Mouse (Mus musculus) T-helper 17 cell (primary cell): Measurements from ENCODE around the gene Fuca1.

Source experiments
- in situ Hi-C, 2 experiments: fragments of 300-600 bp; cut with MboI, MseI; formaldehyde crosslinking; loops; 1 replicate in 1 of 2; 2 replicates in 1 of 2; pipeline ENCODE4 v1.15.1; 2025; ENCODE audit warnings: high pct_unique_total_duplicates in 2 of 2

The Fuca1 gene

GRCm38 (mm10) chr4:135920304-135921241 is at the start of gene Fuca1:
Gene Fuca1 (plus strand): TSS chr4:135920735.
- in situ Hi-C loops = loop anchor here in 1 of 2 experiments (5.0 kb wide), 1 partner anchor 33 kb away; no protein-coding TSS in a partner anchor

DNA sequence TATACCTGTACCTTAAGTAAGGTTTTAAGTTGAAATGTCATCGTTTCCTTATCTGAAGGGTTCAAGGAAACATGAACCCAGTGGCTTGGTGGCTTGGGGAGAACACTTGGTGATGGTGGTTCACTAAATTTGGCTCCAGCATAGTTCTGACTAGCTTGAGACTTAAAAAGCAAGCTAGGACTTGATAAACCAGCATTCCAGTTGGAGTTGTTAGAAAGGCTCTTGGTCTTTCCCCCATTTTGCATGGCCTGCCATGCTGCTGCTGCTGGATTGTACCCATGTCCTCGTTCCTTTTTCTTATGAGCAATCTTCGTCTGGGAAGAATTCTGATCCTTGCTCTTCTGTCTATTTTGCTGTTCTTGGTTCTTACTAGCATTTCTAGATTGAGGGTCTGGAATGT is 48.5 kb upstream of the Fuca1 start:
- in situ Hi-C loops = loop anchor here in 1 of 2 experiments (25.0 kb wide), 1 partner anchor 1490 kb away; the partner anchor contains the start of gene Cdc42

- in situ Hi-C loops = loop anchor here in 1 of 2 experiments (25.0 kb wide), 1 partner anchor 1490 kb away; the partner anchor contains the start of gene Cdc42
Observed at GRCm38 (mm10) chr4:135872589-135873391, 47.7 kb upstream of the Fuca1 start.

GRCm38 (mm10) chr4:135873526-135874202 is 46.9 kb upstream of the Fuca1 start, which contains the start of gene Pnrc2:
Gene Pnrc2 (minus strand): TSS chr4:135873850.
- in situ Hi-C loops = loop anchor here in 1 of 2 experiments (25.0 kb wide), 1 partner anchor 1489 kb away; the partner anchor contains the start of gene Cdc42

GRCm38 (mm10) chr4:135874564-135875535 is 45.7 kb upstream of the Fuca1 start:
- in situ Hi-C loops = loop anchor here in 1 of 2 experiments (25.0 kb wide), 1 partner anchor 1487 kb away; the partner anchor contains the start of gene Cdc42

- in situ Hi-C loops = no loop called here
Observed at GRCm38 (mm10) chr4:135875546-135875945, 45.0 kb upstream of the Fuca1 start.

DNA sequence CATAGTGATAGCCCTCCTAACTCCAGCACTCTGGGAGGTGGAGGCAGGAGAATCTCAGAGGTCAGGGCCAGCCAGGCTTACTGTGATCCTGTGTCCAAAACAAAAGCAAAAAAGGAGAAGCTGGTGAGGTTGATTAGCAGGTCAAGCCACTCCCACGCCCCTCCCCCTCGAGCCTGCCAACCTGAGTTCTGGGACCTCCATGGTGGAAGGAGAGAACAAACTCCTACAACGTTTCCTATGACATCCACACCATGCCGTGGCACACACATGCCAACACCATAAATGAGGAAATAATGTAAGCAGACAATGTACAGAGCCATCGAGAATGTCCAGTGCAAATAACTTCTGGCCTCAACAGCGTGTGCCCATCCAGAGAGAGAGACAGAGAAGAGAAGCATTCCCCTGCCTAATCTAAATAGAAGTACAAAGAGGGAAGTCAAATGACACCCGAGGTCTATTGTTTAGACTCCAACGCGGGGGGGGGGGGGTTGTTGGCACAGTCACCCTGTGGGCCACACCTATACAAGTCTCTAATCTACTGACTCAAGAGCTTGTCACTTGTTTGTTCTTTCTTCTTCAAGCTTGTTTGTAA is 44.4 kb upstream of the Fuca1 start:
- in situ Hi-C loops = no loop called here

DNA sequence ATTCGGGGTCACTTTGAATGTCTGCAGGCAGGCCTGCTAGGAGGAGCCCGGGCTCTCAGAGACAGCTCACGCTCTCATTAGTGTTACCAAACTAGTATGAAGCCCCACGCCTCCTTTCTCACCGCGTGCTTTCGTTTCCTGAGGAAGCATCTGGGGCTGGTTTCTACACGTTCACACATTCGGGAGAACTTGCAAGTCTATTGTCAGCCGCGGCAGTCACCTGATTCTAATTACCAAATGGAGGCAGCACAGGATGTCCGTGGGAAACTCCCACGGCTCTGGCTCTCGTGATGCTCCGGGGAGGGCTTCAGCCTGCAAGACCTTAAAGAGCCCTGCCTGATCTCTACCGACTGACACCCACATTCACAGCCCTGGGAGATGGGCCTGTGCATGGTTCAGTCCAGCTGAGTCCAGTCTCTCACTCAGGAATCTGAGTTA is 43.9 kb upstream of the Fuca1 start:
- in situ Hi-C loops = no loop called here

- in situ Hi-C loops = no loop called here
Observed at GRCm38 (mm10) chr4:135877742-135878141, 42.8 kb upstream of the Fuca1 start.

DNA sequence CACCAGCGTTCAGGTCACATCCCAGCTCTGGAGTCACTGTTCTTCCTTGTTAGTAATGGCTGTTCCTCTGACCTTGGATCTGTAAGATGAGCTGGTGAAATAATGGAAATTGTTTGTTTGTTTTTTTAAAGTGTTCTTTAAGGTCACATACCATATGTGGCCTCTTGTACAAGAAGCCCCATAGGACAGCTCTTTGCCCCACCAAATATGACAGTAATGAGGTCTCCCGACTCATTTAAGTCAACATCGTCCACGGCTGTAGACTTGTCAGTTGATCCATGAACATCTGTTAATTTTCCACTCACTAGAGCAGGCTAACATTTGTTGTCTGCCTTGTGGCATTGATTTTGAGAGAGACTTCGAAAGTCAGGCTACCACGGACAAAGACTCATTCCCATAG is 41.5 kb upstream of the Fuca1 start:
- in situ Hi-C loops = no loop called here

DNA sequence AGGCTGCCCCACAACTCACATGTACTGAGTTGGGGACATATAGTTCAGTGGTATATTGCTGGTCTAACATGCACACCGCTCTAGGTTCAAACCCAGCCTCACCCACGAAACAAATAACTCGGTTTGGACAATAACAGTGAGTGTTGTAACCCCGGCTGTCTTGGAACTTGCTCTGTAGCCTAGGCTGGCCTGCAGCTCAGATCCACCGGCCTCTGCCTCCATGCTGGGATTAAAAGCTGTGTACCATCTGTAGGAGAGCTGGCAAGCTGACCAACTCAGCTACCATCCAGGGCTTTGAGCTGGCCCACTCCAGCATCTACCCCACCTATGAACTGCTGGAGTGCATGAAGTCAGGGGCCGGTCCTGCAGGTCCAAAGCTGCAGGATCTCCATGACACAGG is 40.5 kb upstream of the Fuca1 start:
- in situ Hi-C loops = no loop called here

DNA sequence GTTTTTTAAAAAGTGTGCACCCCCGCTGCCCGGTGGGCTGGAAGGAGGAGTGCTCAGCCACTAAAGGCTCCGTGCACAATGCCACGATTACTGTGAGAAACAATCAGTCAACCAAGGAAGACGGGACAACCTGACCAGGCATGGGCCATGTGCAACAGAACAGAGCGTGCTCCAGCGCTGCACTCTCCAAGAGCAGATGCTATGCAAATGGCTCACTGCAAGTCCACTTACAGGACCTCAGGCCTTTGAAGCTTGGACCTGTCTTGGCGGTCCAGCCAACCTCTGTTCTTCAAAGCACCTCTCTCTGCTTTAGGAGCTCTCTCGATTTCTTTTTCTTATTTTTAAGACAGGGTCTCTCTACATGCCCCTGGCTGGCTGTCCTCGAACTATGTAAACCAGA is 40.0 kb upstream of the Fuca1 start:
- in situ Hi-C loops = no loop called here

DNA sequence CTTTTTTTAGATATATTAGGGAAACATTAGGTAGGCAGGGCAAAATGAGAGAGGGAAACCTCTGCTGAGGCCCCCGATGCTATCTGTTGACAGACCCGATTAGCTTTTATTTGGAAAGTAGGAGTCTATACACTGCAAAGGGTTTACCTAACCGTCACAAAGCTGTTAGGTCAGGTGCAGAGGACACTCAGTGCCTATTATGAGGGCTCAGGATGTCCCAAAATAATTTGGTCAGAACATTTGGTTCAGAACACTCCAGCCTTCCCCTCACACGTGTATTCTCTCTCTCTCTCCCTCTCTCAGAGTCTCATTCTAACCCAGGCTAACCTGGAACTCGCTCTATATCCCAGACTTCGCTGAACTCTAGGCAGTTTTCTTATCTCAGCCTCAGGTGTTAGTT is 38.5 kb upstream of the Fuca1 start:
- in situ Hi-C loops = no loop called here

DNA sequence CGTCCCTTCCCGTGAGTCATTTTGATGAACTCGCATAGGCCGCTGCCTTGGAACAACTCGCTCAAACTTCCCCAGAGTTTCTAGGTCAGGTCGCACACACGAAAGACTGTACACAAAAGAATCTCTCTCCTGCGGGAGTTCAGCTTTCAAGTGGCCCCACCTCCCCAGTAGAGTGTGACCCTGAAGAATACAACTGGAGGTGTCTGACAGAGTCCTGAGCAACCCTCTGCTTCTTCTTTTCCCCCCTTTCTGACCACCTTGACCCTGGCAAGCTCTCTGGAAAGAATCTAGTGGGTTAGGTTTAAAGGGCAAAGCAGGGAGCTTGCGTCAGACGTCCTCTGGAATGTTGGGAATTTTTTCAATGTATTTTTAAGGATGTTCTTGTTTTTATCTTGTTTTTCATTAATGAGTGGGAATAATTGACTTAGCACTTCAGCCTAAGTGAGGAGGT is 37.1 kb upstream of the Fuca1 start:
- in situ Hi-C loops = no loop called here

DNA sequence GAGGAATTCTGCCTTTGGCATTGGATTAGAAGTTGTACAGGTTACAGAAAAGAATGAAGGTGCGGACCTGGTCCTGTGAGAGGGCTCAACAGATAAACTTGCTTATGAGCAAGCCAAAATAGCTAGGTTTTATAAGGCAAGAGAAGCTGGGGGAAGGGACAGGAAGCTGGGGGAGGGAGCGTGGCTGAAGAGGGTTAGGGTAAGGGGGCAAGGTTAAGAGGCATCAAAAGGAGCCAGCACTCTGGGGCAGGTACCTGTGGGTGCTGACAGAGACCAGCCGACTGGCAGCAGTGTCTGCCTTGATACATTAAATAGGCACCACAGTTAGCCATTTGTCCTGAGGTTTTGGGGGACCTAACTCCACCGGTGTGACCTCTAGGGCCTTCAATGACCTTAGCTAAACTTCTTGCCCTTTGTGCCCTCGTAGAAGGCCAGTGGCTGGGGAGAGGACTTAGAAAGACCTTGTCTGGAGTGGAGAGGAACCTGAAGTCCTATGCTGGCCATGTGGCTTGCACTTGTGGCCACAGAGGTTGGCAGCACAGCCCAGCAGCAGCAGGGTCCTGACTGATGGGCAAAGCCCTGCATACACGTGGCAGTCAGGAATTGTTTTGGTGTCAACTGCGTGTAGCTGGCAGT is 36.5 kb upstream of the Fuca1 start:
- in situ Hi-C loops = no loop called here

DNA sequence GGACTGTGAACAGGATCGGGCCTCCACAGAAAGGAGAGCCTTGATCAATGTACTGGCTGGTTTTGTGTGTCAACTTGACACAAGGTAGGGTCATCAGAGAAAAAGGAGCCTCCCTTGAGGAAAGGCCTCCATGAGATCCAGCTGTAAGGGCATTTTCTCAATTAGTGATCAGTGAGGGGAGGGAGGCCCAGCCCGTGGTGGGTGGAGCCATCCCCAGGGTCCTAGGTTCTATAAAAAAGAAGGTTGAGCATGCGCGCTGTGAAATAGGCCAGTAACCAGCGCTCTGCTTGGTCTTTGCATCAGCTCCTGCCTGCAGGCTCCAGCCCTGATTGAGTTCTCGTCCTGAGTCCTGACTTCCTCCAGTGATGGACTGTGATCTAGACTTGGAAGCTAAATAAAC is 36.0 kb upstream of the Fuca1 start:
- in situ Hi-C loops = no loop called here

GRCm38 (mm10) chr4:135885676-135886075 is 34.9 kb upstream of the Fuca1 start:
- in situ Hi-C loops = loop anchor here (5.0 kb wide), 2 partner anchors 37 to 52 kb away; partner anchors contain the start of gene Fuca1 (in 1 of the 2)

DNA sequence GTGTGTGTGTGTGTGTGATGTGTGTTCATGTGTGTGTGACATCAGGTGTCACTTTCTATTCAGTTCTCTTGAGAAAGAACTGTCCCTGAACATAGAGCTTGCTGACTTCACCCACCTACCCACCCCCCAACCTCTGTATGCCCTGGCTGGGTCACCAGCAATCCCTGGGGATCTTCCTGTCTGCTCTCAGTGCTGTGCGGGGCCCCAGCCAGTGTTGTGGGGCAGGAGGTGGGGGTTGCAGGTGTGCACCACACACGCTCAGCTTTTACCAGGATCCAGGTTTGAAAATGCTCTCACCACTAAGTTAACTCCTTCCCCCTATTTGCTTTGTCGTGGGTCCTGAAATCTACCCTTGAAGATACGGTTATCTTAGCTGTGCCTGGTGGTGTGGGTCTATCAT is 34.4 kb upstream of the Fuca1 start:
- in situ Hi-C loops = loop anchor here (5.0 kb wide), 2 partner anchors 36 to 51 kb away; partner anchors contain the start of gene Fuca1 (in 1 of the 2)
